Mouse (Mus musculus): Measurements from ENCODE around the gene Map3k5.

DNA sequence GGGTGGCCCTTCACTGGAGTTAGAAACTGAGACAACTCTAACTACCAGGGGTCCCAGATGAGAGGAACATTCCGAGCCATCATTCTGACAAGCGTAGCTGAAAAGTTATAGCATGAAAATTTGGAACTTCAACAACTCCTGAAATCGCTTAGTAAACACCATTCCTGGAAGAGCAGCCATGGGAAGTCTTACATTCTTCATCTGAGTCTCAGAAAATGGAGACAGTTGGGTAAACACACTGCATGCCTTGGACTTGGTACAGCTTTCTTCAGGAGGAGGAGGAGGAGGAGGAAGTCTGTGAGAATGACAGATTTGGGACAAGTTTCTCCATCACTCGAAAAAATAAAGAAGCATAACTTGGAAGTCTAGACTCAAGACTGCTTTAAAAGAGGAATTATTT is 29.8 kb downstream of the Map3k5 start:
- TF ChIP-seq CTCF (IDR thresholded peaks at IDR 0.05; ENCODE audit: extremely low read depth, insufficient read length, insufficient replicate concordance, low read depth, low read length): no peak
- no peak for TF ChIP-seq POLR2A (IDR thresholded peaks at IDR 0.05; ENCODE audit: low read depth, low read length)
